Mouse (Mus musculus): ENCODE results near the gene Teddm1a.

Gene Teddm1a

GRCm38 (mm10) chr1:153904236-153904635, 12.7 kb downstream of the Teddm1a start:
- no peak for DNase-seq (ENCODE audit: low spot score in 2 of 2)

- DNase-seq (ENCODE audit: low spot score in 2 of 2), result no peak
Observed at GRCm38 (mm10) chr1:153905884-153906283, 14.3 kb downstream of the Teddm1a start.

- DNase-seq (ENCODE audit: low spot score in 2 of 2), result no peak
Observed at GRCm38 (mm10) chr1:153908208-153908607, 16.7 kb downstream of the Teddm1a start.

- no peak for DNase-seq (ENCODE audit: low spot score in 2 of 2)
Observed at GRCm38 (mm10) chr1:153908741-153909140, 17.2 kb downstream of the Teddm1a start.

- no peak for DNase-seq (ENCODE audit: low spot score in 2 of 2)
Observed at GRCm38 (mm10) chr1:153909213-153909962, 17.8 kb downstream of the Teddm1a start.

- DNase-seq (ENCODE audit: low spot score in 2 of 2), result no peak
Observed at GRCm38 (mm10) chr1:153909963-153910291, 18.4 kb downstream of the Teddm1a start.

GRCm38 (mm10) chr1:153910423-153910822, 18.9 kb downstream of the Teddm1a start:
- DNase-seq (ENCODE audit: low spot score in 2 of 2), result no peak

GRCm38 (mm10) chr1:153911276-153911795, 19.8 kb downstream of the Teddm1a start:
- no peak for DNase-seq (ENCODE audit: low spot score in 2 of 2)

GRCm38 (mm10) chr1:153913869-153914268, 22.3 kb downstream of the Teddm1a start:
- DNase-seq (ENCODE audit: low spot score in 2 of 2), result no peak

- DNase-seq (ENCODE audit: low spot score in 2 of 2), result no peak
Observed at GRCm38 (mm10) chr1:153918521-153919206, 27.1 kb downstream of the Teddm1a start.

GRCm38 (mm10) chr1:153921642-153922041, 30.1 kb downstream of the Teddm1a start:
- DNase-seq (ENCODE audit: low spot score in 2 of 2), result no peak

GRCm38 (mm10) chr1:153922571-153923021, 31.1 kb downstream of the Teddm1a start:
- no peak for DNase-seq (ENCODE audit: low spot score in 2 of 2)

- no peak for DNase-seq (ENCODE audit: low spot score in 2 of 2)
Observed at GRCm38 (mm10) chr1:153924395-153925385, 33.1 kb downstream of the Teddm1a start.

- no peak for DNase-seq (ENCODE audit: low spot score in 2 of 2)
Observed at GRCm38 (mm10) chr1:153930431-153930830, 38.9 kb downstream of the Teddm1a start.

- no peak for DNase-seq (ENCODE audit: low spot score in 2 of 2)
Observed at GRCm38 (mm10) chr1:153933772-153934171, 42.2 kb downstream of the Teddm1a start.

GRCm38 (mm10) chr1:153935844-153936380, 44.4 kb downstream of the Teddm1a start:
- DNase-seq (ENCODE audit: low spot score in 2 of 2), result no peak

- DNase-seq (ENCODE audit: low spot score in 2 of 2), result no peak
Observed at GRCm38 (mm10) chr1:153937025-153937424, 45.5 kb downstream of the Teddm1a start.

- DNase-seq (ENCODE audit: low spot score in 2 of 2), result no peak
Observed at GRCm38 (mm10) chr1:153940986-153941385, 49.4 kb downstream of the Teddm1a start.

Measured in frontal cortex, postnatal 14 days (tissue).